In the genomic region with DNA sequence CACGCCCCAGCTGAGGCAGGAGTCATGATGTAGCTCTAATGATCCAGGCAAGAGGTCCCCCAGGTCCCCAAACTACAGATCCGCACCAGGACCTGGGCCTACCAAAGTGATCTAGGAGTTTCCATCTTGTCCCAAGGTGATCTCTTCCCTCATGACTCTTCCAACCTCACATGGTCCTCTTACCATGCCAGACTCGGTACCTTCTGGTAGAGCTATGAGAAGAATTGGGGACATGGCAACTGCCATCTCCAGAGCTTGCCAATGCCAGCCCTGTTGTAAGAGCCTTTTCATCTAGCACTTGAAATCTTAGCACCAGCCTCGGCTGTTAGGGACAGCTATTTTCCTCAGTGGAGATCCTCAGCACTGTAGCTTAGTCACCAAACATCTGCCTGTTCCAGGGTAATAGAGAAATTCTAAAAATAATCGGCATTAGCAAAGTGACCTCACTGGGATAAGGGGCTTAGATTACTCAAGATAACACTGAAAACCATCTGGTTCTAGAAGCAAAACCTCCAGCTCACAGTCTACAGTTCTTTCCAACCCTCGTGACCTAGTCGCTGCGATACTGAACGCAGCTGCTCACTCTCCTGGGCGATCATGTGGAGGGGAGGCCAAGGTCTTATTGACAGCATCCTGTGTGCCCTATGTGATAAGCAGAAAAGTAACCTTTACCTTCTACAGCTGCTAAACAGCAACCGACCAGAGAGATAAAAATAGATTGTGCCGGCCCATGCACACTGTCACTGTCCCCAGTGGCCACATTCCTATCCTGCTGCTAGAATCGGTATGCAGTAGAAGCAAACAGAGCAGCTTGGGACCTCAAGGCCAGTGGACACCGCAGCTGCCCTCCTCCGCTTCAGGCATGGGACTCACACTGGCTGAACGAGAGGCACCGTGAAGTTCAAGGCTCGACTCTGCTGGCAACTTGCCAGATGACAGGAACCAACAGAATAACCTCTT, we compare ENCODE assay signal across 9 mouse cellular contexts.
DNase-seq lines count a peak whose midpoint lies in the region; ATAC-seq lines count a peak whose summit lies in the region.
"Had no signal": no experiment of that assay in that cellular context is flagged by ENCODE, and none has a peak within 500 bp of the region (broad histone marks: within the 10 kb centered on the region; RNA-seq: fewer than 3 reads in every experiment).

No protein-coding gene starts in this region.

- peaks cover 7% of the 10 kb centered on the region for H3K4me1 ChIP-seq in hindbrain, embryonic 14.5 days (replicated peaks; ENCODE audit: control insufficient read depth, insufficient read depth, low read length)
- H3K4me1 ChIP-seq in hindbrain, embryonic 13.5 days (replicated peaks) = peaks cover 20% of the 10 kb centered on the region
- peaks cover 70% of the 10 kb centered on the region for H3K4me1 ChIP-seq in heart, embryonic 13.5 days
- H3K4me1 ChIP-seq in liver, embryonic 15.5 days (replicated peaks) = peaks cover 27% of the 10 kb centered on the region

- no peaks in the 10 kb centered on the region for H3K27me3 ChIP-seq in hindbrain, embryonic 14.5 days (ENCODE audit: control insufficient read depth, insufficient read depth, low read length)
- H3K27me3 ChIP-seq in hindbrain, embryonic 13.5 days = no peaks in the 10 kb centered on the region
- no peaks in the 10 kb centered on the region for H3K27me3 ChIP-seq in heart, embryonic 13.5 days (replicated peaks)
- no peaks in the 10 kb centered on the region for H3K27me3 ChIP-seq in liver, embryonic 15.5 days
- H3K27me3 ChIP-seq: midbrain, embryonic 12.5 days had no signal

- H3K27ac ChIP-seq in hindbrain, embryonic 14.5 days = no peak overlapping the region
- H3K27ac ChIP-seq in hindbrain, embryonic 13.5 days = no peak overlapping the region
- peak overlapping the region; percentile 94 for H3K27ac ChIP-seq in heart, embryonic 13.5 days (replicated peaks)
- H3K27ac ChIP-seq in liver, embryonic 15.5 days (replicated peaks) = peak overlapping the region; percentile 71
- H3K27ac ChIP-seq: midbrain, embryonic 12.5 days had no signal

- no peak overlapping the region for H3K4me2 ChIP-seq in hindbrain, embryonic 14.5 days (replicated peaks)
- H3K4me2 ChIP-seq in hindbrain, embryonic 13.5 days = no peak overlapping the region
- peak overlapping the region; percentile 44 for H3K4me2 ChIP-seq in heart, embryonic 13.5 days
- H3K4me2 ChIP-seq in liver, embryonic 15.5 days = no peak overlapping the region
- H3K4me2 ChIP-seq: midbrain, embryonic 12.5 days had no signal

- peak; percentile 24; the same call in 1 of the 2 replicates for ATAC-seq in hindbrain, embryonic 14.5 days (ENCODE audit: low FRiP score)
- no peak for ATAC-seq in hindbrain, embryonic 13.5 days (ENCODE audit: low FRiP score)
- peak; percentile 47; the same call in 1 of the 2 replicates for ATAC-seq in heart, embryonic 13.5 days (ENCODE audit: extremely low read depth, insufficient number of reproducible peaks, low FRiP score, low TSS enrichment)
- ATAC-seq in liver, embryonic 15.5 days (ENCODE audit: insufficient read depth) = peak; percentile 82
- ATAC-seq in activated CD4-positive, CD25-positive, alpha-beta regulatory T cell, adult 4 months = no peak

- no peak overlapping the region for H3K9ac ChIP-seq in hindbrain, embryonic 14.5 days
- H3K9ac ChIP-seq in hindbrain, embryonic 13.5 days = no peak overlapping the region
- H3K9ac ChIP-seq in heart, embryonic 13.5 days = peak overlapping the region; percentile 54
- no peak overlapping the region for H3K9ac ChIP-seq in liver, embryonic 15.5 days
- H3K9ac ChIP-seq: midbrain, embryonic 12.5 days had no signal

- H3K36me3 ChIP-seq in hindbrain, embryonic 14.5 days (replicated peaks; ENCODE audit: control insufficient read depth, insufficient read depth) = peaks cover 41% of the 10 kb centered on the region
- peaks cover 34% of the 10 kb centered on the region for H3K36me3 ChIP-seq in hindbrain, embryonic 13.5 days
- peaks cover 30% of the 10 kb centered on the region for H3K36me3 ChIP-seq in heart, embryonic 13.5 days
- peaks cover 24% of the 10 kb centered on the region for H3K36me3 ChIP-seq in liver, embryonic 15.5 days (replicated peaks)

- no peak for DNase-seq in hindbrain, embryonic 14.5 days (ENCODE audit: low spot score)
- peak; percentile 78 for DNase-seq in adrenal gland, adult 2 months
- DNase-seq in left cerebral cortex, adult 11 months (ENCODE audit: low spot score) = no peak
- no peak for DNase-seq in layer of hippocampus, adult 11-12 months (ENCODE audit: low spot score)

- H3K4me3 ChIP-seq in hindbrain, embryonic 14.5 days (replicated peaks; ENCODE audit: low read length) = no peak overlapping the region
- no peak overlapping the region for H3K4me3 ChIP-seq in hindbrain, embryonic 13.5 days
- no peak overlapping the region for H3K4me3 ChIP-seq in heart, embryonic 13.5 days
- no peak overlapping the region for H3K4me3 ChIP-seq in liver, embryonic 15.5 days (replicated peaks)
- H3K4me3 ChIP-seq: midbrain, embryonic 12.5 days had no signal

- no peaks in the 10 kb centered on the region for H3K9me3 ChIP-seq in hindbrain, embryonic 14.5 days (ENCODE audit: control insufficient read depth, low read length)
- H3K9me3 ChIP-seq in hindbrain, embryonic 13.5 days = no peaks in the 10 kb centered on the region
- H3K9me3 ChIP-seq in heart, embryonic 13.5 days = no peaks in the 10 kb centered on the region
- H3K9me3 ChIP-seq in liver, embryonic 15.5 days (replicated peaks) = no peaks in the 10 kb centered on the region
- H3K9me3 ChIP-seq: midbrain, embryonic 12.5 days had no signal

- 72% methylated on average over 18 of the region's 18 CpGs for WGBS in hindbrain, embryonic 14.5 days
- WGBS in hindbrain, embryonic 13.5 days = 73% methylated on average over 18 of the region's 18 CpGs
- WGBS in heart, embryonic 13.5 days = 20% methylated on average over 18 of the region's 18 CpGs
- 47% methylated on average over 18 of the region's 18 CpGs for WGBS in liver, embryonic 15.5 days (ENCODE audit: insufficient replicate concordance)

Comparison
In these comparisons a context has a peak if more than half of its experiments do, and no peak if none do; other contexts are left out.
1. ATAC-seq: peak in hindbrain, embryonic 14.5 days (single experiment), heart, embryonic 13.5 days (single experiment) and liver, embryonic 15.5 days (single experiment); none in hindbrain, embryonic 13.5 days (single experiment) and activated CD4-positive, CD25-positive, alpha-beta regulatory T cell, adult 4 months (single experiment).
2. H3K27ac ChIP-seq: peak in heart, embryonic 13.5 days (single experiment) and liver, embryonic 15.5 days (single experiment); none in hindbrain, embryonic 14.5 days (single experiment) and hindbrain, embryonic 13.5 days (single experiment).